Comparison of ENCODE assay signal across 8 mouse cellular contexts in the genomic region with DNA sequence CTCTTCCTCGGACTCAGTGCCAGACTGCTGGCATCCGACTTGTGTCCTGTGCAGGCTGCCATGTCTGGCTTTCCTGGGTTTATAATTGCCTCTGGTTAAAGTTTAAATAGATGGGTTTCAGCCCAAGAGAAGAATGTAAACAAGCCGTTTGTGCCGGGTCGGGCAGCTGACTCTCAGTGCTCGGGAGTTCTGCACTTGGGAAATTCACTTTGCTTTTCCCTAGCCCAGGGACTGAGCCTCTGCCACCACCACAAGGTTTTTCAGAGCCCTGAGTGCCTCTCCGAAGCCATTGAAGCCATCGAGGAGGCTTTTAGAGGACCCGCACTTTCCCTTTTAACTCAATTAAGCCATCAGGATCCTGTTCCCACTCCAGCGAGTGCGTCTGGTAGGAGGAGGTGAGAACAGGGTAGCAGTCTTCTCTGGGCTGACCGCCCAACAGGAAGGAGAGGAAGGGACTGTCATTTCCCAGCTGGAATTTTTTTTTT.
DNase-seq lines count a peak whose midpoint lies in the region; ATAC-seq and TF ChIP-seq lines count a peak whose summit lies in the region.

No protein-coding gene starts in this region.

- 0 out of 2 replicates have a peak, but pooled peaks have one; percentile 31 for TF ChIP-seq POLR2A in liver, adult 2 months (IDR thresholded peaks at IDR 0.05; ENCODE audit: extremely low read depth, insufficient read depth, low read length)

- DNase-seq in adrenal gland, adult 2 months = peak; percentile 50
- no peak for DNase-seq in adrenal gland, postnatal 4 days (ENCODE audit: low spot score in 2 of 2)
- DNase-seq in hindbrain, embryonic 14.5 days (ENCODE audit: low spot score) = no peak
- peak; percentile 93 for DNase-seq in liver, adult 2 months (ENCODE audit: extremely low read depth, low read depth, low spot score)
- DNase-seq in layer of hippocampus, postnatal 25 days (ENCODE audit: extremely low spot score in 1 of 2, low spot score in 1 of 2) = no peak
- no peak for DNase-seq in cerebellum, postnatal 25 days

- TF ChIP-seq CTCF in liver, adult 2 months (IDR thresholded peaks at IDR 0.05; ENCODE audit: low read depth, low read length) = no peak

- H3K79me2 ChIP-seq in liver, adult 2 months (ENCODE audit: control insufficient read depth, insufficient read depth, low read length) = no peaks in the 10 kb centered on the region

- H3K4me1 ChIP-seq in embryonic facial prominence, embryonic 13.5 days = peaks cover 17% of the 10 kb centered on the region
- H3K4me1 ChIP-seq in hindbrain, embryonic 14.5 days (replicated peaks; ENCODE audit: control insufficient read depth, insufficient read depth, low read length) = no peaks in the 10 kb centered on the region
- peaks cover 37% of the 10 kb centered on the region for H3K4me1 ChIP-seq in liver, adult 2 months (ENCODE audit: control insufficient read depth, insufficient read depth, low read length)
- H3K4me1 ChIP-seq in neural tube, embryonic 13.5 days (replicated peaks) = no peaks in the 10 kb centered on the region; the same call in 1 of the 2 replicates

- peak overlapping the region; percentile 16; the same call in 1 of the 2 replicates for H3K27ac ChIP-seq in embryonic facial prominence, embryonic 13.5 days
- H3K27ac ChIP-seq in hindbrain, embryonic 14.5 days = no peak overlapping the region
- peak overlapping the region; percentile 91 for H3K27ac ChIP-seq in liver, adult 2 months (replicated peaks; ENCODE audit: insufficient read depth, low read depth, low read length)
- H3K27ac ChIP-seq in neural tube, embryonic 13.5 days (replicated peaks) = no peak overlapping the region

- 0 out of 2 replicates have a peak overlapping the region, but pooled peaks have one; percentile 1 for H3K9ac ChIP-seq in embryonic facial prominence, embryonic 13.5 days
- H3K9ac ChIP-seq in hindbrain, embryonic 14.5 days = no peak overlapping the region
- H3K9ac ChIP-seq in liver, adult 2 months (ENCODE audit: low read depth, low read length) = peak overlapping the region; percentile 62
- H3K9ac ChIP-seq in neural tube, embryonic 13.5 days = 0 out of 2 replicates have a peak overlapping the region, but pooled peaks have one; percentile 47

- no peaks in the 10 kb centered on the region for H3K36me3 ChIP-seq in embryonic facial prominence, embryonic 13.5 days
- no peaks in the 10 kb centered on the region for H3K36me3 ChIP-seq in hindbrain, embryonic 14.5 days (replicated peaks; ENCODE audit: control insufficient read depth, insufficient read depth)
- no peaks in the 10 kb centered on the region for H3K36me3 ChIP-seq in liver, adult 2 months (ENCODE audit: control insufficient read depth, insufficient read depth, low read length)
- no peaks in the 10 kb centered on the region for H3K36me3 ChIP-seq in neural tube, embryonic 13.5 days

- no peaks in the 10 kb centered on the region for H3K9me3 ChIP-seq in embryonic facial prominence, embryonic 13.5 days
- H3K9me3 ChIP-seq in hindbrain, embryonic 14.5 days (ENCODE audit: control insufficient read depth, low read length) = no peaks in the 10 kb centered on the region
- H3K9me3 ChIP-seq in neural tube, embryonic 13.5 days = no peaks in the 10 kb centered on the region

- peak overlapping the region; percentile 26 for H3K4me3 ChIP-seq in embryonic facial prominence, embryonic 13.5 days
- no peak overlapping the region for H3K4me3 ChIP-seq in hindbrain, embryonic 14.5 days (replicated peaks; ENCODE audit: low read length)
- H3K4me3 ChIP-seq in liver, adult 2 months (ENCODE audit: insufficient read depth, low read depth, low read length) = peak overlapping the region; percentile 44; the same call in 1 of the 2 replicates
- H3K4me3 ChIP-seq in neural tube, embryonic 13.5 days = no peak overlapping the region

- 3% methylated on average over 12 of the region's 12 CpGs for WGBS in embryonic facial prominence, embryonic 13.5 days
- 12% methylated on average over 12 of the region's 12 CpGs for WGBS in hindbrain, embryonic 14.5 days
- WGBS in liver, adult 2 months = 4% methylated on average over 12 of the region's 12 CpGs
- WGBS in neural tube, embryonic 13.5 days = 13% methylated on average over 12 of the region's 12 CpGs

- no peaks in the 10 kb centered on the region for H3K27me3 ChIP-seq in embryonic facial prominence, embryonic 13.5 days
- H3K27me3 ChIP-seq in hindbrain, embryonic 14.5 days (ENCODE audit: control insufficient read depth, insufficient read depth, low read length) = peaks cover 8% of the 10 kb centered on the region; the same call in 1 of the 2 replicates
- no peaks in the 10 kb centered on the region for H3K27me3 ChIP-seq in liver, adult 2 months (ENCODE audit: control insufficient read depth, insufficient read depth, low read length)
- H3K27me3 ChIP-seq in neural tube, embryonic 13.5 days = peaks cover 8% of the 10 kb centered on the region; the same call in 1 of the 2 replicates

- H3K4me2 ChIP-seq in embryonic facial prominence, embryonic 13.5 days = peak overlapping the region; percentile 51
- peak overlapping the region; percentile 13 for H3K4me2 ChIP-seq in hindbrain, embryonic 14.5 days (replicated peaks)
- peak overlapping the region; percentile 30 for H3K4me2 ChIP-seq in neural tube, embryonic 13.5 days

- ATAC-seq in embryonic facial prominence, embryonic 13.5 days (ENCODE audit: insufficient number of reproducible peaks, insufficient read depth, low FRiP score, low TSS enrichment, low read depth) = no peak
- no peak for ATAC-seq in hindbrain, embryonic 14.5 days (ENCODE audit: low FRiP score)
- no peak for ATAC-seq in neural tube, embryonic 13.5 days (ENCODE audit: low read depth)

Comparison
In these comparisons a context has a peak if more than half of its experiments do, and no peak if none do; other contexts are left out.
1. DNase-seq: peak in adrenal gland, adult 2 months (single experiment) and liver, adult 2 months (single experiment); none in adrenal gland, postnatal 4 days (0 of 2), hindbrain, embryonic 14.5 days (single experiment), layer of hippocampus, postnatal 25 days (0 of 2) and cerebellum, postnatal 25 days (0 of 2).
2. H3K27ac ChIP-seq: peak in embryonic facial prominence, embryonic 13.5 days (single experiment) and liver, adult 2 months (single experiment); none in hindbrain, embryonic 14.5 days (single experiment) and neural tube, embryonic 13.5 days (single experiment).
3. H3K4me3 ChIP-seq: peak in embryonic facial prominence, embryonic 13.5 days (single experiment) and liver, adult 2 months (single experiment); none in hindbrain, embryonic 14.5 days (single experiment) and neural tube, embryonic 13.5 days (single experiment).
4. Peak in every context shown above with its lines, with median percentiles within 50 percentile points of each other: H3K4me2 ChIP-seq.